Mouse (Mus musculus) MEL (cell line): ENCODE measurements around the gene Ap1b1.

Experiments used
- ELF1 ChIP-seq: IDR thresholded peaks from 2 replicates; pipeline ENCODE4 v1.6.1; 2014; ENCODE audit warnings: low read depth, mild to moderate bottlenecking, inconsistent platforms, low read length, improper control_type of control experiment, moderate library complexity
- EP300 ChIP-seq, 2 experiments: IDR thresholded peaks; 2 replicates each; pipeline ENCODE4 v1.6.1; 2011; ENCODE audit warnings: improper control_type of control experiment in 2 of 2, low read length in 2 of 2, low read depth in 1 of 2, mild to moderate bottlenecking in 1 of 2
- GATA1 ChIP-seq: IDR thresholded peaks from 2 replicates; pipeline ENCODE4 v1.6.1; 2011; ENCODE audit warnings: low read depth, low read length, improper control_type of control experiment
- HCFC1 ChIP-seq: IDR thresholded peaks from 2 replicates; pipeline ENCODE4 v1.6.1; 2012; ENCODE audit warnings: low read depth, mild to moderate bottlenecking, inconsistent platforms, low read length, improper control_type of control experiment, moderate library complexity
- NRF1 ChIP-seq: IDR thresholded peaks from 2 replicates; pipeline ENCODE4 v1.6.1; 2014; ENCODE audit warnings: low read depth, mild to moderate bottlenecking, inconsistent platforms, low read length, improper control_type of control experiment, moderate library complexity; ENCODE audit not compliant: poor library complexity, insufficient read depth, severe bottlenecking
- POLR2A ChIP-seq, 2 experiments: IDR thresholded peaks; 2 replicates each; pipeline ENCODE4 v1.6.1; 2011 to 2012; ENCODE audit warnings: low read length in 2 of 2, mild to moderate bottlenecking in 2 of 2, control low read depth in 1 of 2, improper control_type of control experiment in 1 of 2, low read depth in 1 of 2, moderate library complexity in 1 of 2; ENCODE audit not compliant: control insufficient read depth in 1 of 2, insufficient read depth in 1 of 2, poor library complexity in 1 of 2
- TCF12 ChIP-seq: IDR thresholded peaks from 2 replicates; pipeline ENCODE4 v1.6.1; 2014; ENCODE audit warnings: low read depth, mild to moderate bottlenecking, inconsistent platforms, low read length, improper control_type of control experiment, moderate library complexity
- ZKSCAN1 ChIP-seq: IDR thresholded peaks from 2 replicates; pipeline ENCODE4 v1.6.1; 2012; ENCODE audit warnings: low read depth, mild to moderate bottlenecking, inconsistent platforms, low read length, improper control_type of control experiment, moderate library complexity

- TF ChIP-seq NRF1 = no peak
- no peak for TF ChIP-seq TCF12
- TF ChIP-seq POLR2A (IDR thresholded peaks at IDR 0.05; ENCODE audit: control insufficient read depth in 1 of 2, insufficient read depth in 1 of 2, low read depth in 1 of 2, low read length in 2 of 2, poor library complexity in 1 of 2) = no peak
- TF ChIP-seq GATA1 = no peak
- no peak for TF ChIP-seq ZKSCAN1
- TF ChIP-seq HCFC1 = peak; percentile 26; the same call in 1 of the 2 replicates
- TF ChIP-seq ELF1 = 0 out of 2 replicates have a peak, but pooled peaks have one; percentile 10
- no peak for TF ChIP-seq EP300 (IDR thresholded peaks at IDR 0.05; ENCODE audit: low read depth in 1 of 2, low read length in 2 of 2)
Measured at GRCm38 (mm10) chr11:4975623-4976022, 11.0 kb upstream of the Ap1b1 start.
